Mouse (Mus musculus) retina, embryonic 14.5 days (tissue): ENCODE measurements at regions not wholly inside any gene's neighbourhood (a gene's known extent, or its start where the extent isn't known, plus 50 kb on each side); places are given as distances from the start of the nearest gene placed in this dataset.

Experiments
- DNase-seq: peaks from one replicate; pipeline ENCODE4 v3.0.0-alpha.2; 2015; ENCODE audit warnings: low spot score

DNA sequence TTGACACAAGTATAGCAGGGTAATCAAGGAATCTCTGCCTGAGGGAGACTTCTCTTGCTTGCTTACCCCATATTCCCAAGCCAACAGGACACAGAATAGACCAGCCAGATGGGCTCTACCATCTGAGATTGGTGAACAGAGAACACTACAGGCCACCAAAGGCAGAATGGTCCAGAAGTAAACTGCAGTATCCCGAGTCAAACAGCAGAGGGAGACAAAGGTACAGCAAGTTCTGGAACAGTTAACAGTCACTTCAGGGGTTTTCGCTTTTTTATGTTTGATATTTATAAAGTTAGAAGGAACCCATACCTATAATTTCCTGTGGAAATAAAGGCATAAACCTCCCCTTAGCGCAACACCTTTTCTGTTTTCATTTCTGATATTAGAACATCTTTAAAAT, 325.5 kb upstream of the 9130204L05Rik start:
- DNase-seq: peak; percentile 24
